12 mouse cellular contexts compared by ENCODE assay signal in the genomic region with DNA sequence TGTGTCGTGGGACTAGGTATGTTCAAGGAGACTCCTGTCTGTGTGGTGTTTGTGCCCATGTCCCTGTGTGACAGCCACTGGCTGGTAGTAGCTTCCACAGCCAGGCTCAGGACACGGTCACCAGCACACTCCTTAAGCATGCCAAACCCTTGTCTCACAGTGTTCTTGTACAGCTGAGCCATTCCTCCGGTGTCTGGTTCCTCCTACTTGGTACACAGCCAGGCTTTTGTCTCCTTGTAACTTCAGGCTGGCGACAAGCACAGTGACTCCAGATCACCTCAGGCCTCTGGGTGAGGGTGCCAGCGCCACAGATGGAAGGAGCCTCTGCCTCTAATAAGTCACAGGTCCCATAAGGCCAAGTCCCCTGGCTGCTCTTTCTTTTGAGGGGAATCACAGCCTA.
DNase-seq lines count a peak whose midpoint lies in the region; ATAC-seq and TF ChIP-seq lines count a peak whose summit lies in the region.
"Had no signal": no experiment of that assay in that cellular context is flagged by ENCODE, and none has a peak within 500 bp of the region (broad histone marks: within the 10 kb centered on the region; RNA-seq: fewer than 3 reads in every experiment).

No protein-coding gene starts in this region.

- H3K9me3 ChIP-seq in heart, postnatal 0 days (replicated peaks; ENCODE audit: control insufficient read depth, low read length): no peaks in the 10 kb centered on the region
- no peaks in the 10 kb centered on the region for H3K9me3 ChIP-seq in lung, embryonic 15.5 days
- H3K9me3 ChIP-seq in embryonic facial prominence, embryonic 14.5 days (ENCODE audit: control insufficient read depth, low read length): no peaks in the 10 kb centered on the region
- H3K9me3 ChIP-seq: heart, embryonic 13.5 days; liver, embryonic 13.5 days; neural tube, embryonic 12.5 days had no signal

- H3K27ac ChIP-seq in heart, postnatal 0 days (ENCODE audit: low read depth): no peak overlapping the region
- H3K27ac ChIP-seq in lung, embryonic 15.5 days: peak overlapping the region; percentile 5; the same call in 1 of the 2 replicates
- no peak overlapping the region for H3K27ac ChIP-seq in embryonic facial prominence, embryonic 14.5 days (replicated peaks; ENCODE audit: low read depth, low read length)
- H3K27ac ChIP-seq: heart, embryonic 13.5 days; liver, embryonic 13.5 days; neural tube, embryonic 12.5 days had no signal

- H3K4me3 ChIP-seq in heart, postnatal 0 days (ENCODE audit: low read depth, low read length): no peak overlapping the region
- H3K4me3 ChIP-seq in lung, embryonic 15.5 days: no peak overlapping the region
- H3K4me3 ChIP-seq in embryonic facial prominence, embryonic 14.5 days (ENCODE audit: low read depth, low read length): no peak overlapping the region
- H3K4me3 ChIP-seq: heart, embryonic 13.5 days; liver, embryonic 13.5 days; neural tube, embryonic 12.5 days had no signal

- peaks cover 18% of the 10 kb centered on the region for H3K4me1 ChIP-seq in heart, postnatal 0 days (ENCODE audit: control insufficient read depth, insufficient read depth)
- 0 out of 2 replicates have a peak, but pooled peaks cover 10% of the 10 kb centered on the region for H3K4me1 ChIP-seq in lung, embryonic 15.5 days
- peaks cover 6% of the 10 kb centered on the region; the same call in 1 of the 2 replicates for H3K4me1 ChIP-seq in embryonic facial prominence, embryonic 14.5 days (ENCODE audit: control insufficient read depth, insufficient read depth, low read length)
- H3K4me1 ChIP-seq: liver, embryonic 13.5 days had no signal

- peak; percentile 39; the same call in 1 of the 2 replicates for ATAC-seq in heart, postnatal 0 days (ENCODE audit: insufficient read depth, low read depth)
- ATAC-seq in lung, embryonic 15.5 days (ENCODE audit: borderline replicate concordance, extremely low read depth, low FRiP score, low TSS enrichment): no peak
- 0 out of 2 replicates have a peak, but pooled peaks have one; percentile 35 for ATAC-seq in embryonic facial prominence, embryonic 14.5 days (ENCODE audit: low read depth)
- ATAC-seq in erythroblast, adult 5-6 weeks (replicated peaks; ENCODE audit: low FRiP score, poor library complexity, severe bottlenecking): no peak
- ATAC-seq: intestine, embryonic 16.5 days had no signal

- H3K4me2 ChIP-seq in heart, postnatal 0 days (ENCODE audit: low read depth, low read length): no peak overlapping the region
- no peak overlapping the region for H3K4me2 ChIP-seq in lung, embryonic 15.5 days
- no peak overlapping the region for H3K4me2 ChIP-seq in embryonic facial prominence, embryonic 14.5 days (ENCODE audit: low read depth, low read length)
- H3K4me2 ChIP-seq: heart, embryonic 13.5 days; liver, embryonic 13.5 days; midbrain, embryonic 11.5 days had no signal

- H3K36me3 ChIP-seq in heart, postnatal 0 days (replicated peaks; ENCODE audit: control insufficient read depth, insufficient read depth, low read length): no peaks in the 10 kb centered on the region
- H3K36me3 ChIP-seq in lung, embryonic 15.5 days: no peaks in the 10 kb centered on the region
- no peaks in the 10 kb centered on the region for H3K36me3 ChIP-seq in embryonic facial prominence, embryonic 14.5 days (ENCODE audit: control insufficient read depth, insufficient read depth, low read length)
- H3K36me3 ChIP-seq: heart, embryonic 13.5 days; liver, embryonic 13.5 days; neural tube, embryonic 12.5 days had no signal

- TF ChIP-seq EP300 in heart, postnatal 0 days (IDR thresholded peaks at IDR 0.05; ENCODE audit: low read depth): no peak

- H3K9ac ChIP-seq in heart, postnatal 0 days (replicated peaks; ENCODE audit: low read depth, low read length): no peak overlapping the region
- no peak overlapping the region for H3K9ac ChIP-seq in lung, embryonic 15.5 days
- no peak overlapping the region for H3K9ac ChIP-seq in embryonic facial prominence, embryonic 14.5 days (ENCODE audit: low read depth, low read length)
- H3K9ac ChIP-seq: heart, embryonic 13.5 days; liver, embryonic 13.5 days; neural tube, embryonic 12.5 days had no signal

- no peak for TF ChIP-seq CTCF in heart, postnatal 0 days (IDR thresholded peaks at IDR 0.05; ENCODE audit: low read depth)

- 28% methylated on average over 5 of the region's 5 CpGs for WGBS in heart, postnatal 0 days
- 44% methylated on average over 5 of the region's 5 CpGs for WGBS in lung, embryonic 15.5 days
- WGBS in embryonic facial prominence, embryonic 14.5 days: 51% methylated on average over 5 of the region's 5 CpGs

- no peak for DNase-seq in heart, postnatal 0 days (ENCODE audit: low spot score)
- DNase-seq in heart, adult 8-10 months (ENCODE audit: low spot score): no peak
- no peak for DNase-seq in lung, postnatal 4 days
- DNase-seq in embryonic facial prominence, embryonic 14.5 days (ENCODE audit: low spot score): peak; percentile 41
- DNase-seq in lung, postnatal 36 days: peak; percentile 35
- DNase-seq: liver, embryonic 13.5 days had no signal

- H3K27me3 ChIP-seq in heart, postnatal 0 days (ENCODE audit: control insufficient read depth, insufficient read depth, low read length): no peaks in the 10 kb centered on the region
- no peaks in the 10 kb centered on the region for H3K27me3 ChIP-seq in lung, embryonic 15.5 days
- no peaks in the 10 kb centered on the region for H3K27me3 ChIP-seq in embryonic facial prominence, embryonic 14.5 days (replicated peaks; ENCODE audit: control insufficient read depth, insufficient read depth, low read length)
- H3K27me3 ChIP-seq: heart, embryonic 13.5 days; liver, embryonic 13.5 days; neural tube, embryonic 12.5 days had no signal

Comparison
In these comparisons a context has a peak if more than half of its experiments do, and no peak if none do; other contexts are left out.
1. DNase-seq: peak in embryonic facial prominence, embryonic 14.5 days (single experiment) and lung, postnatal 36 days (single experiment); none in heart, postnatal 0 days (single experiment), heart, adult 8-10 months (single experiment) and lung, postnatal 4 days (0 of 2).
2. ATAC-seq: peak in heart, postnatal 0 days (single experiment) and embryonic facial prominence, embryonic 14.5 days (single experiment); none in lung, embryonic 15.5 days (single experiment) and erythroblast, adult 5-6 weeks (single experiment).